Mouse (Mus musculus) kidney, embryonic 15.5 days (tissue): ENCODE results near the gene Osbpl10. TPM values are rescaled to one million over a fixed set of nuclear protein-coding genes. Genes with fewer than 3 reads are reported as not detected.

Experiments
- ATAC-seq: fragments of 200-750 bp; cut with Nextera tagmentation; replicated peaks from 2 replicates; pipeline ENCODE4 v1.8.0; 2017; ENCODE audit warnings: moderate TSS enrichment; ENCODE audit not compliant: low FRiP score
- H3K27ac ChIP-seq: fragments of 300-500 bp; sonication (generic); 2 replicates; pipeline ENCODE4 v1.5.1; 2015; ENCODE audit warnings: mild to moderate bottlenecking, inconsistent platforms
- H3K27me3 ChIP-seq: fragments of 300-500 bp; sonication (generic); 2 replicates; pipeline ENCODE4 v1.6.1; 2015; ENCODE audit warnings: inconsistent platforms
- H3K36me3 ChIP-seq: fragments of 300-500 bp; sonication (generic); 2 replicates; pipeline ENCODE4 v1.6.1; 2015; ENCODE audit warnings: inconsistent platforms
- H3K4me1 ChIP-seq: fragments of 300-500 bp; sonication (generic); 2 replicates; pipeline ENCODE4 v1.6.1; 2015; ENCODE audit warnings: inconsistent platforms
- H3K4me2 ChIP-seq: fragments of 300-500 bp; sonication (generic); 2 replicates; pipeline ENCODE4 v1.6.1; 2015; ENCODE audit warnings: moderate library complexity, mild to moderate bottlenecking, inconsistent platforms
- H3K4me3 ChIP-seq: fragments of 300-500 bp; sonication (generic); replicated peaks from 2 replicates; pipeline ENCODE4 v1.5.1; 2015; ENCODE audit warnings: mild to moderate bottlenecking, inconsistent platforms
- H3K9ac ChIP-seq: fragments of 300-500 bp; sonication (generic); 2 replicates; pipeline ENCODE4 v1.6.1; 2015; ENCODE audit warnings: mild to moderate bottlenecking, inconsistent platforms
- H3K9me3 ChIP-seq: fragments of 300-500 bp; sonication (generic); replicated peaks from 2 replicates; pipeline ENCODE4 v1.6.1; 2016; ENCODE audit warnings: inconsistent platforms
- WGBS: fragments of 180-500 bp; shearing (Covaris S2); methylation state at CpG from one replicate; pipeline ENCODE4 v1.1.7; 2015; ENCODE audit warnings: mixed read lengths; 5-methylcytosine and 5-hydroxymethylcytosine counted together
- polyA plus RNA-seq: library from polyadenylated mRNA; unstranded; fragments of >200 nt; fragmentation: Nextera tagmentation; extraction: Ambion mirVana; gene quantifications from 2 replicates; pipeline ENCODE4 v1.2.1, GENCODE M21; 2015

The Osbpl10 gene
- polyA plus RNA-seq, 1 experiment from 2014 or later = 3.1 TPM

DNA sequence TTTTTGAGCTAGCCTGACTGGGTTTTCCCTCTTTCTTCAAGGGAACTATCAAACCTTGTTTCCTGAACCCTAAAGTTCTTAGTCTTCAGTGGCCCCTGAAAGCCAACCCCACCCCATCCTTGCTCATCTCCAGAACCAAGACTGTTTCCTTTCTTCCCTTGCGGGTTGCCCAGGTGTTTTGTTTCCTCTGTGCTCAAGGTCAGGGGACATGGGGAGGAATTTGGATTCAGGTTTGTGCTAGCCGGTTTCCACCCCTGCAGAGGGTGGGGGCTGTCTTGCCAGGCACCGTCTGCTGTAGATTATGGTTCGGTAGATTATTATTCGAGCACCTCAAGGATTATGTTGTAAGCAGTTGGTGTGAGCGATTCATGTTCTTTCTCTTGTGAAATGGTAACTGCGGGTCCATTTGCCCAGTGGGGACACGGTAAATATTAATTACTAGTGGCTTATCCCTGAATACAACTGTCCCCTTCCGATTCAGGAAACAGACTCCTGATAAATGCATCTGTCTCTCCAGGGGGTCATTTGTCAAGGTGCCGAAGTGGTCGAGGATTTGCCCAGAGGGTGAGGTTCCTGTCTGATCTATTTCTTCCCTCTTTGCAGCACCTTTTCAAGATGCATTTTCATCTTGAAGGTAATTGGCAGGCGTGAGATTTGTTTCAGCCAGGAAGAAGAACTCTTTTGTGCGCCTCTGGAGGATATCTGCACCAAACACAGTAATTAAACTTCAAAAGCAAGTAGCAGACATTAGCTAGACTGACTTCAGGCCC is 169.4 kb downstream of the Osbpl10 start:
- Histone ChIP-seq H3K4me3 (no peak overlapping the region), H3K27me3 (no peaks in the 10 kb centered on the region), H3K9ac (no peak overlapping the region), H3K27ac (no peak overlapping the region), H3K4me1 (no peaks in the 10 kb centered on the region), H3K9me3 (peaks cover 13% of the 10 kb centered on the region), H3K4me2 (no peak overlapping the region), H3K36me3 (peaks cover 2% of the 10 kb centered on the region; the same call in 1 of the 2 replicates)
- 74% methylated on average over 13 of the region's 13 CpGs for WGBS
- ATAC-seq = no peak

DNA sequence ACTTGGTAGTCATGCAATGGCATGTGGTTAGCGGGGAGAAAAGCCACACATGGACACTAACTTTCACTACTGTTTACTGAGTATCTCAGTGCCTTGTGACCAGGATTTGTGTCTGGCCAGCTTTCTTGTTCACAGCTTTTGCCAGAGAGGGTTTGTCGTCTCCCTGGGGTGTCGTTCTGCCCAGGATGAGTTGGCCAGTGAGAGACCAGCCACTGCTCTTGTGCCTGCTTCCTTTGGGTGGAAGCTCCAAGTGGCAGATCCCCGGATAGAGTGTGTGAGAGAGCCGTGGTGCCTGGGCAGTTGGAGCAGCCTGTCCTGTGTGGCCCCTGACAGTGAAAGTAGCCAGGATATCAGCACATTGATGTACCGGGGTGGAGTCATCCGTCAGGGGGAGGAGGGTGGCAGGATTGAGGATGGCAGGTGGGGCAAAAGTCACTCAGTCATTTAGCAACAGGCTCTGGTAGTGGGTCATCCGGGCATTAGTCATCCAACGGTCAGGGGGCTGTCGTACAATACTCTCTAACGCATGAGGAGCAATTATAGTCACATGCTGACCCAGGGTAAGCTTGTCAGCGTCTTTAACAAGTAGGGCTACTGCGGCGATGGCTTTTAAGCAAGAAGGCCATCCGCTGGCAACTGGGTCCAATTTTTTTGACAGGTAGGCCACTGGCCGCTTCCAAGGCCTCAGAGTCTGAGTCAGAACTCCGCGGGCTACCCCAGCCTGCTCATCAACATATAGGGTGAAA is 170.8 kb downstream of the Osbpl10 start:
- H3K4me3 ChIP-seq = no peak overlapping the region
- no peaks in the 10 kb centered on the region for H3K27me3 ChIP-seq
- peaks cover 2% of the 10 kb centered on the region; the same call in 1 of the 2 replicates for H3K36me3 ChIP-seq
- ATAC-seq = no peak
- H3K9me3 ChIP-seq = peaks cover 19% of the 10 kb centered on the region
- no peak overlapping the region for H3K27ac ChIP-seq
- H3K4me2 ChIP-seq = no peak overlapping the region
- no peaks in the 10 kb centered on the region for H3K4me1 ChIP-seq
- H3K9ac ChIP-seq = no peak overlapping the region
- 87% methylated on average over 18 of the region's 18 CpGs for WGBS

DNA sequence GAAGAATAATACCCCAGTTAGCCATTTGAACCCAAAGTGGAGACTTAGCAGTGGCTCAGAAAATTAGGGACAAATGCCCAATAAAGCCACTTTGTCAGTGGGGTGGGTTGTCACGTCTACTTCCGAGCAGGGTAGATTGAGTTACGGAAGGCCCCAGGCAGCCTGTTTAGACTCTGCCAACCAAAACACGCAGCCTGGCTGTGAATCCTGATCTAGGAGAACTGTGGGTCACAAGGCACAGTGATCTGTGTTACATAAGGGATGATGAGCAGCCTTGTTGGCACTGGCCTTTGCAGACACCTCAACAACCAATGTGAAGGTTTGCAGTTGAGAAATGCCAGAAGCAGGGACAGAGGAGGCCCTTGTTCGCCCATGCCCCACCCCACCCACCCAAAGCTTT is 183.2 kb downstream of the Osbpl10 start:
- Histone ChIP-seq H3K36me3 (no peaks in the 10 kb centered on the region), H3K9ac (no peak overlapping the region), H3K9me3 (no peaks in the 10 kb centered on the region), H3K27ac (no peak overlapping the region), H3K4me3 (no peak overlapping the region), H3K4me1 (peaks cover 16% of the 10 kb centered on the region), H3K4me2 (no peak overlapping the region), H3K27me3 (no peaks in the 10 kb centered on the region)
- 40% methylated on average over 5 of the region's 5 CpGs for WGBS
- ATAC-seq = no peak

DNA sequence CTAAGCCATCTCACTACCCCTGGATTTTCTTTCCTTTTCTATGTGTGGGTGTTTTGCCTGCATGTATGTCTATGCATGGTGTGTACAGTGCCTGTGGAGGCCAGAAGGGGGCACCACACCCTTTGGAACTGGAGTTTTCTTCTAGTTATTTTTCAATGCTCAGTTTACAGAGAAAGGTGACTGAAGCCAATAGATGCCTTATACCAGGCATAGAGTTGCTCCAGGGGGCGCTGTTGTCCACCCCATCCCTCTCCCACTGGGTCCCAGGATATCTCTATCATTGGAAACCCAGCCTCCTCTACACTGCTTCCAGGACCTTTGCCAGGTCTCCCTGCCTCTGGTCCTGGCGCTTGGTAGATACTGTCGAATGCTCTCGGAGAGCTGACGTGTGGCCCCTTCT is 184.7 kb downstream of the Osbpl10 start:
- WGBS = 69% methylated on average over 5 of the region's 5 CpGs

GRCm38 (mm10) chr9:115163693-115164092 is 185.3 kb downstream of the Osbpl10 start:
- no peaks in the 10 kb centered on the region for H3K36me3 ChIP-seq
- H3K27me3 ChIP-seq = no peaks in the 10 kb centered on the region
- H3K4me1 ChIP-seq = peaks cover 16% of the 10 kb centered on the region
- no peak overlapping the region for H3K9ac ChIP-seq
- no peak overlapping the region for H3K27ac ChIP-seq
- H3K4me2 ChIP-seq = no peak overlapping the region
- WGBS = 45% methylated on average over 8 of the region's 8 CpGs
- H3K9me3 ChIP-seq = no peaks in the 10 kb centered on the region
- H3K4me3 ChIP-seq = no peak overlapping the region
- no peak for ATAC-seq

More for the DNA sequence above, 184.7 kb downstream of the Osbpl10 start:
- Histone ChIP-seq H3K9me3 (no peaks in the 10 kb centered on the region), H3K36me3 (no peaks in the 10 kb centered on the region), H3K27ac (no peak overlapping the region; the same call in 1 of the 2 replicates), H3K4me3 (no peak overlapping the region), H3K27me3 (no peaks in the 10 kb centered on the region), H3K4me2 (no peak overlapping the region), H3K4me1 (peaks cover 16% of the 10 kb centered on the region), H3K9ac (no peak overlapping the region)
- 0 out of 2 replicates have a peak, but pooled peaks have one; percentile 60 for ATAC-seq

DNA sequence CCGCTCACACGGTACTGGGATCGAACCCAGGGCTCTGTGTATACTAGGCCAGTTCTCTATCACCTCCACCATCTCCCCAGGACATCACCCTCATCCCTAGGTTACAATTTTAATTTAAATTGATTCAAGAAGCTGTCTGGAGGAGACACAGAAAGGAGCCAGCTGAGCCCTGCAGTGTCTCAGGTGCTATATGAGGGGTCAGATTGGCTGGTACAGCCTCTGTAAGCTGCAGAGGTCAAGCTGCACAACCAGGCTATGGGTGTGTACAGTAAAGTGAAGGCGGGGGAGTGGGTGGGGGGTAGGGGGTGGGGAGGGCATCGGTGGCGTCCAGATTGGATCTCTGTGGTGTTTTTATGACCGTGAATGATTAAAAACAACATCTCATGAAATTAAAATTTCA is 186.0 kb downstream of the Osbpl10 start:
- H3K9me3 ChIP-seq = no peaks in the 10 kb centered on the region
- 74% methylated on average over 7 of the region's 7 CpGs for WGBS
- no peak overlapping the region for H3K9ac ChIP-seq
- H3K4me2 ChIP-seq = no peak overlapping the region
- no peak for ATAC-seq
- no peak overlapping the region for H3K4me3 ChIP-seq
- no peaks in the 10 kb centered on the region for H3K27me3 ChIP-seq
- H3K36me3 ChIP-seq = no peaks in the 10 kb centered on the region
- H3K27ac ChIP-seq = 0 out of 2 replicates have a peak overlapping the region, but pooled peaks have one; percentile 13
- peaks cover 14% of the 10 kb centered on the region for H3K4me1 ChIP-seq

- no peak overlapping the region for H3K4me2 ChIP-seq
- H3K9ac ChIP-seq = no peak overlapping the region
- peaks cover 11% of the 10 kb centered on the region for H3K4me1 ChIP-seq
- H3K27ac ChIP-seq = no peak overlapping the region
- H3K9me3 ChIP-seq = no peaks in the 10 kb centered on the region
- ATAC-seq = no peak
- H3K4me3 ChIP-seq = no peak overlapping the region
- H3K36me3 ChIP-seq = no peaks in the 10 kb centered on the region
- 55% methylated on average over 8 of the region's 8 CpGs for WGBS
- no peaks in the 10 kb centered on the region for H3K27me3 ChIP-seq
Measured at GRCm38 (mm10) chr9:115165996-115166395, 187.6 kb downstream of the Osbpl10 start.

- H3K27me3 ChIP-seq = no peaks in the 10 kb centered on the region
- no peak overlapping the region for H3K27ac ChIP-seq
- H3K4me3 ChIP-seq = no peak overlapping the region
- ATAC-seq = no peak
- H3K9me3 ChIP-seq = no peaks in the 10 kb centered on the region
- H3K4me1 ChIP-seq = 0 out of 2 replicates have a peak, but pooled peaks cover 2% of the 10 kb centered on the region
- H3K9ac ChIP-seq = no peak overlapping the region
- no peaks in the 10 kb centered on the region for H3K36me3 ChIP-seq
- 88% methylated on average over 13 of the region's 13 CpGs for WGBS
- H3K4me2 ChIP-seq = no peak overlapping the region
Measured at GRCm38 (mm10) chr9:115169591-115169990, 191.2 kb downstream of the Osbpl10 start.

DNA sequence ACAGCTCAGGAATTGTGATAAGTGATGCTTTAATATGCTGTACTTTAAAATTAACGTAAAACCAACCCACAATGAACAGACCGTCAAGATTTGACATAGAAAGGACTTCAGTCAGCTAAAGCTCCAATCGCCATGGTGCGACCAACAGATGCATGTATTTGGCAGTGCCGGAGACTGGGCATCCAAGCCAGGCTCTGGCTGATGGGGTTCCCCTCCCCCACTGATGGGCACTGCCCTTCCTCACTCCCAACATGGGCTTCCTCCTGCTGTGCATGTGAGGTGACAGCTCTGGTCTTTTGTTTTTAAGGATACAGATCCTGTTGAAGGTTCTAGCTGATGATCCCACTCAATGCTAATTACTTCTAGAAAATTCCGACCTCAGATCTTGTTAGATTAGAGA is 193.7 kb downstream of the Osbpl10 start:
- Histone ChIP-seq H3K27me3 (no peaks in the 10 kb centered on the region), H3K36me3 (no peaks in the 10 kb centered on the region)
- WGBS = 94% methylated on average over 6 of the region's 6 CpGs

GRCm38 (mm10) chr9:115179154-115179553 is 200.8 kb downstream of the Osbpl10 start:
- Histone ChIP-seq H3K9ac (no peak overlapping the region), H3K4me1 (peaks cover 16% of the 10 kb centered on the region), H3K27ac (peak overlapping the region; percentile 42; the same call in 1 of the 2 replicates), H3K36me3 (no peaks in the 10 kb centered on the region), H3K9me3 (no peaks in the 10 kb centered on the region), H3K4me3 (no peak overlapping the region), H3K4me2 (no peak overlapping the region), H3K27me3 (no peaks in the 10 kb centered on the region)
- no peak for ATAC-seq
- 81% methylated on average over 5 of the region's 5 CpGs for WGBS

More for the DNA sequence above, 193.7 kb downstream of the Osbpl10 start:
- ATAC-seq = no peak
- 0 out of 2 replicates have a peak, but pooled peaks cover 2% of the 10 kb centered on the region for H3K4me1 ChIP-seq
- H3K4me3 ChIP-seq = no peak overlapping the region
- H3K4me2 ChIP-seq = no peak overlapping the region
- H3K9ac ChIP-seq = no peak overlapping the region
- no peaks in the 10 kb centered on the region for H3K9me3 ChIP-seq
- H3K27ac ChIP-seq = no peak overlapping the region

DNA sequence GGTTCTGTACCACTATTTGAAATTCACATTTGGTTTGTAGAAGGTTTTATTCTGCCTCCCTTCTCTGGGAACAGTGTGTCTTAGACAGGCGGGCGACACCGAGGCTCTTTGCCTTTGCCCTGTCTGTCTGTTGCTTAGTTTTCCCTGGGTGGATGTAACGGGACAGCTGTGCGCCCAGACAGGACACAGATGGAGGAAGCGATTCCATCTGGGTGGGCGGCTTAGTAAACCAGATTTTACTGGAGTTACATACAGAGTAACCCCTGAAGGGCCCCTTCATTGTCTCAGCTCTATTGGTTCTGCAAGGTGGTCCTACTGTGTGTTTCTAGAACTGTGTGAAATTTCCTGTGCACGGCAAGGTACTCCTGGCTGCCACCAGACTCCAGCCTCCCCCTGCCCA is 201.6 kb downstream of the Osbpl10 start:
- no peak overlapping the region for H3K4me3 ChIP-seq
- H3K36me3 ChIP-seq = no peaks in the 10 kb centered on the region
- no peaks in the 10 kb centered on the region for H3K9me3 ChIP-seq
- peak; percentile 60; the same call in 1 of the 2 replicates for ATAC-seq
- no peak overlapping the region for H3K9ac ChIP-seq
- no peaks in the 10 kb centered on the region for H3K27me3 ChIP-seq
- WGBS = 56% methylated on average over 8 of the region's 8 CpGs
- H3K4me1 ChIP-seq = peaks cover 16% of the 10 kb centered on the region
- H3K4me2 ChIP-seq = no peak overlapping the region
- 0 out of 2 replicates have a peak overlapping the region, but pooled peaks have one; percentile 42 for H3K27ac ChIP-seq

GRCm38 (mm10) chr9:115186402-115186801 is 208.0 kb downstream of the Osbpl10 start:
- ATAC-seq = no peak; the same call in 1 of the 2 replicates
- Histone ChIP-seq H3K36me3 (no peaks in the 10 kb centered on the region), H3K27ac (no peak overlapping the region; the same call in 1 of the 2 replicates), H3K4me1 (peaks cover 31% of the 10 kb centered on the region), H3K4me3 (no peak overlapping the region), H3K4me2 (no peak overlapping the region), H3K9ac (no peak overlapping the region), H3K27me3 (no peaks in the 10 kb centered on the region), H3K9me3 (no peaks in the 10 kb centered on the region)
- 29% methylated on average over 11 of the region's 11 CpGs for WGBS
